Mouse (Mus musculus): ENCODE measurements around the gene Cldn18.

- TF ChIP-seq CTCF (IDR thresholded peaks at IDR 0.05; ENCODE audit: insufficient read depth, low read length) (no peak), POLR2A (IDR thresholded peaks at IDR 0.05; ENCODE audit: borderline replicate concordance, extremely low read depth, low read depth, low read length) (no peak)
Measured at GRCm38 (mm10) chr9:99744548-99744947, 27.5 kb upstream of the Cldn18 start.
